Mouse (Mus musculus) ES-E14 (cell line): Measurements from ENCODE around the gene Nfasc. TPM values are rescaled to one million over a fixed set of nuclear protein-coding genes. Genes with fewer than 3 reads are reported as not detected.

Experiments used
- DNase-seq: peaks from one replicate; pipeline ENCODE4 v3.0.0-alpha.2; 2013; ENCODE audit warnings: low read depth, low spot score
- H3K27ac ChIP-seq: 2 replicates; pipeline ENCODE4 v1.5.1; 2012; ENCODE audit warnings: low read depth, mild to moderate bottlenecking, low read length, moderate library complexity, mixed read lengths; ENCODE audit not compliant: poor library complexity, insufficient read depth, severe bottlenecking
- H3K36me3 ChIP-seq: 2 replicates; pipeline ENCODE4 v1.6.1; 2012; ENCODE audit warnings: mild to moderate bottlenecking, low read length, moderate library complexity, mixed read lengths; ENCODE audit not compliant: control insufficient read depth, poor library complexity, insufficient read depth, severe bottlenecking
- H3K4me1 ChIP-seq, 2 experiments: fragments of 150-350 bp in 1 of 2; sonication (generic) in 1 of 2; 2 replicates each; pipeline ENCODE4 v1.6.1; 2012; ENCODE audit warnings: low read length in 2 of 2, mild to moderate bottlenecking in 1 of 2, mixed read lengths in 1 of 2; ENCODE audit not compliant: control insufficient read depth in 2 of 2, insufficient read depth in 2 of 2, poor library complexity in 1 of 2
- H3K4me3 ChIP-seq, 2 experiments: fragments of 150-350 bp in 1 of 2; sonication (generic) in 1 of 2; 2 replicates each; pipeline ENCODE4 v1.5.1; 2012; ENCODE audit warnings: low read length in 2 of 2, low read depth in 1 of 2, mild to moderate bottlenecking in 1 of 2, mixed read lengths in 1 of 2; ENCODE audit not compliant: insufficient read depth in 1 of 2, poor library complexity in 1 of 2, severe bottlenecking in 1 of 2
- H3K9ac ChIP-seq: 2 replicates; pipeline ENCODE4 v1.6.1; 2012; ENCODE audit warnings: low read depth, mild to moderate bottlenecking, low read length, mixed read lengths; ENCODE audit not compliant: poor library complexity, insufficient read depth, severe bottlenecking
- H3K9me3 ChIP-seq: fragments of 150-350 bp; sonication (generic); 2 replicates; pipeline ENCODE4 v1.6.1; 2012; ENCODE audit warnings: low read depth, mild to moderate bottlenecking, low read length; ENCODE audit not compliant: control insufficient read depth, insufficient read depth
- CHD2 ChIP-seq: IDR thresholded peaks from 2 replicates; pipeline ENCODE4 v1.6.1; 2014; ENCODE audit warnings: mild to moderate bottlenecking, low read depth, low read length, inconsistent platforms
- HCFC1 ChIP-seq: IDR thresholded peaks from 2 replicates; pipeline ENCODE4 v1.6.1; 2012; ENCODE audit warnings: low read length, inconsistent platforms, borderline replicate concordance; ENCODE audit not compliant: insufficient read depth
- MAFK ChIP-seq: IDR thresholded peaks from 2 replicates; pipeline ENCODE4 v1.6.1; 2014; ENCODE audit warnings: mild to moderate bottlenecking, low read depth, low read length, inconsistent platforms; ENCODE audit not compliant: insufficient read depth
- ZC3H11A ChIP-seq: IDR thresholded peaks from 2 replicates; pipeline ENCODE4 v1.6.1; 2012; ENCODE audit warnings: low read depth, mild to moderate bottlenecking, inconsistent platforms, low read length, borderline replicate concordance
- ZNF384 ChIP-seq: IDR thresholded peaks from 2 replicates; pipeline ENCODE4 v1.6.1; 2012; ENCODE audit warnings: low read depth, low read length, inconsistent platforms
- in situ Hi-C, 2 experiments: fragments of 600-800 bp; cut with MboI; formaldehyde crosslinking; loops; one replicate each; pipeline ENCODE4 v1.15.1; 2025; ENCODE audit warnings: low sequenced_read_pairs in 2 of 2, inconsistent platforms in 1 of 2; ENCODE audit not compliant: unreplicated experiment in 2 of 2
- total RNA-seq: library from RNA; depleted of rRNA; stranded (reverse); fragments of 300-350 nt; gene quantifications from 2 replicates; pipeline ENCODE4 v1.2.3, GENCODE M21; 2012; rRNA removed

Nfasc gene
- total RNA-seq, 1 experiment: 8.9 TPM

GRCm38 (mm10) chr1:132516776-132517175 lies 224.8 kb downstream of the Nfasc start:
- no peaks in the 10 kb centered on the region for H3K9me3 ChIP-seq
- TF ChIP-seq ZNF384 (no peak), MAFK (no peak), HCFC1 (no peak), CHD2 (no peak), ZC3H11A (no peak)
- peaks cover 0 to 10% of the 10 kb centered on the region in 2 experiments; a peak in 1 of 4 replicates for H3K4me1 ChIP-seq
- DNase-seq: no peak
- no peak overlapping the region for H3K4me3 ChIP-seq
- no peaks in the 10 kb centered on the region for H3K36me3 ChIP-seq
- in situ Hi-C loops: no loop called here
- H3K27ac ChIP-seq: no peak overlapping the region
- H3K9ac ChIP-seq: no peak overlapping the region

- no peak overlapping the region for H3K27ac ChIP-seq
- H3K9ac ChIP-seq: no peak overlapping the region
- no peak for TF ChIP-seq HCFC1
- TF ChIP-seq ZNF384: no peak
- TF ChIP-seq CHD2: no peak
- no peak for TF ChIP-seq ZC3H11A
- no peak for TF ChIP-seq MAFK
- DNase-seq: no peak
- H3K9me3 ChIP-seq: no peaks in the 10 kb centered on the region
- in situ Hi-C loops: no loop called here
- H3K4me1 ChIP-seq: peaks cover 0 to 7% of the 10 kb centered on the region in 2 experiments; a peak in 1 of 4 replicates
- no peak overlapping the region for H3K4me3 ChIP-seq
- no peaks in the 10 kb centered on the region for H3K36me3 ChIP-seq
These were observed 226.3 kb downstream of the Nfasc start for GRCm38 (mm10) chr1:132515339-132515738.

Other genes starting within 250 kb of the Nfasc start
- gene Tmem81, start 235.6 kb downstream of the Nfasc start, total RNA-seq: 4.3 and 6.8 TPM in 2 replicates
- 2.9 and 4.8 TPM in 2 replicates for gene Cntn2, start 198.5 kb downstream of the Nfasc start, total RNA-seq
- 3.0 and 3.4 TPM in 2 replicates for gene Lrrn2, start 138.5 kb upstream of the Nfasc start, total RNA-seq